Mouse (Mus musculus): Measurements from ENCODE around the gene Rpgrip1l.

- TF ChIP-seq POLR2A (IDR thresholded peaks at IDR 0.05; ENCODE audit: insufficient read depth, low read depth, low read length) (no peak), CTCF (IDR thresholded peaks at IDR 0.05; ENCODE audit: insufficient read depth, low read depth, low read length) (no peak)
Measured at GRCm38 (mm10) chr8:91250966-91251365, 62.1 kb downstream of the Rpgrip1l start.
